Mouse (Mus musculus): ENCODE results near the gene Fosb.

Fosb gene

DNA sequence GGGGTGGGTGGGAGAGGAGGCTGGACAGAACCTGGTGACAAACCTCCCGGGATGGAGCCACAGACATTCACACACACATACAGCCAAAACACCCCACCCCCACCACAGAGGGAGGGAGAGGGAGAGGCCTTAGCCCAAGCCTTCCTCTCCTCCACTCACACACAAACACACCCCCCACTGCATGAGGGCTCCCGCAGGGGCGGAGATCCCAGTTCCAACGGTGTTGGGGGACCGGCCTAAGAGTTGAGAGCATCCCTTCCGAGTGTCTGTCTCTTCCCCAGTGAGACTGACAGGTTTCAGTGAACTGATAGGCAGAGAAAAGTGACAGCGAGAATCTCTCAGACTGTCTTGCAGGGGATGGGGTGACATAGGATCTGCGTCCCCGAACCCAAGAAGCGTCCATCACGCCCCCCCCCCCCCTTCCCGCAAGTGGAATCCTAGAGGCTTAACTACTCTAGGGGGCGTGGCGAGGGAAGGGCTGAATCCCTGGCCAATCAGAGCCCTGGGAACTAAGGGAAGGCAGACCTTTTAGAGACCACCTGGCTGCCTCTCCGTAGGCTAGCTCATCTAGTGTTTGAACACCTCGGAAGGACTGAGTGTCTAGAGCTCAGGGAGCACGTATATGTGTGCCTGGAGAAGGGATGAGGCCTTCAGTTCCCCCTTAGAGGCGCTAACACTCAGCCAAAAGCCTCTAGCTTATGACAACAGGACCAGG, 2.0 kb downstream of the Fosb start:
- DNase-seq (ENCODE audit: low read depth in 2 of 2, low spot score in 2 of 2) = no peak

DNA sequence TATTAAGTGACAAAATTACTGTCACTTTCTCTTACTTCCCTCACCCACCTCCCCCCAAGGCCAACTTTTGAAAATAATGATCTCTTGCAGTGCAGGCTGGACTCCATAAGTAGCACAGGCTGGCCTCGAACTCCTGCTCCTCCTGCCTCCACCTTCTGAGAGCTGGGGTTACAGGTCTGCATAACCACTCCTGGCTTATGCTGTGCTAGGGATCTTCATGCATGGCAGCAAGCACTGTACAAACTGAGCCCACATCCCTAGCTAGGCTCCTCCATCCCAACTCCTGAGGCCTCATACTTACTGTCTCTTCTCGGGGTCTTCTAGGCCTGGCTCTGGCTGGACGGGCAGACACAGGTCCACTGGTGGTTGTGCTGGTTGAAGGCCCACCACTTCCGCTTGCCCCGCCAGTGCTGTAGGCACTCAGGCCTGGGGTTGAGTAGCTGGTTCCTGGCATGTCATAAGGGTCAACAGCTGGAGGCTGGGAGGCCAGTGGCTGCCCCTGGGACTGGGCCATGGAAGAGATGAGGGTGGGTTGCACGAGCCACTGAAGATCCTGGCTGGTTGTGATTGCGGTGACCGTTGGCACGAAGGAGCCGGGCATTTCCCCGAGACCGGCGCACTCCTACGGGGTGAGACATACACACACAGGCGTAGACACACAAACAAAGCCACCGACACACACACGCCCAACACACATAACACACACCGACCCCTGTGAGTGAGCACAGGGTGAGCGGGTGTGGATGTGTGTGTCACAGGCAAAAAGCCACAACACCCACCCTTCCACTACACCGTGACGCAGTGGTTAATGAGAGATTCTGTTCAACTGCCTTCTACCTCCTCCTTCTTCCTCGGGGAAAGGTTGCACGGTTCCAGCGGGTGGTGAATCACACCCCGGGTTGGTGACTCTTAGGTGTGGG, 2.8 kb downstream of the Fosb start:
- no peak for DNase-seq (ENCODE audit: low read depth in 2 of 2, low spot score in 2 of 2)

DNA sequence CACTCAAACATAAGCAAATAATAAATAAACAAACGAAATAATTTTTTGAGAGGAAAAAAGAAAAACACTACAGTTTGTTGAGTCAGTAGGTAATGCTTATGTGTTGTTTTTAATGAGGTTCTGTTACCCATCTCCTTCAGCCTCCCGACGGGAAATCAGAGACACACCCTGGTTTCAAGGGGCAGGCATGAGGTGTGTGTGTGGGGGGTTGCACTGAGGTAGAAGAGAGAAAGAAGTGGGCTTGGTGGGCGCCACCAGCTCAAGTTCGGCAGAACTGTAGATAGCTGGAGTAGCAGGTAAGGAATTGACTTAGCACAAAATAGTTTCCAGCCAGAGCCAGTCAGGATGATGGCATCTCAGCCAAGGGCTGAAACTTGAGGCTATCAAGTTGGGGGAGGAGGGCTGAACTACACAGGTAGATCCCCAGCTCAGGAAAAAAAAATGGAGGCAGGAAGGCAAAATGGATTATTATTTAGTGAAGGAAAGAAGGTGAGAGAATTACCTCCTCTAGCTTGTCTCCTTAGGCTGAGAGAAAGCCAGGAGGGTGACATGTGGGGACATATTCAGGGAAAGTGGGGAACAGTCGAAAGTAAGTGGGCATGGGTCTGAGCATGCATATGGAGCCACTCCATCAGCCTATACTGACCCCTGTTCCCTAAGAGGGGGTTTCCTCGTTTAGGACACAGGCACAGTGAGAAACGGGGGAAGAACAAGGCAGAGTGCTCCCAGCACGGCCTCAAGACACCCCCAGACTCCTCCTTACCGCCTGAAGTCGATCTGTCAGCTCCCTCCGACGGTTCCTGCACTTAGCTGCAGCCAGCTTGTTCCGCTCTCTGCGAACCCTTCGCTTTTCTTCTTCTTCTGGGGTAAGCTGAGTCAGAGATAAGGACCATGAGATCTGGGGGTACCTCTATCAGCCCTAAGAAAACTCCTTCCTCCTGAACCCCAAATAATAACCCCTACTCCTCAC, 3.8 kb downstream of the Fosb start:
- DNase-seq (ENCODE audit: low read depth in 2 of 2, low spot score in 2 of 2) = no peak

DNA sequence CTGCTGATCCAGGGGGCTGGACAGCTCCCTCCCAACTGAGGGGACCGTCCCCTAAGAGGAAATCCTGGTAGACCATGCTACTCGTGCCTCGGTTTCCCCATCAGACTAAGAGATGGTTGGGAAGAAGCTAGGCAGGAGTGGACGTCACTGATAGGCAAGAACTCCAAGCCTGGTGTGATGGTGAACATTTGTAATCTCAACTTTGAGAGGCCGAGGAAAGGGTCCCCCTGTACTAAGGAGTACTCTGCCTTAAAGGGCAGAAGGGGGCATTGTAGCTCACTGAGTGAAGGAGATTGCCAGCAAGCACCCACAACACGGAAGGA, 4.5 kb downstream of the Fosb start:
- no peak for DNase-seq (ENCODE audit: low read depth in 2 of 2, low spot score in 2 of 2)

DNA sequence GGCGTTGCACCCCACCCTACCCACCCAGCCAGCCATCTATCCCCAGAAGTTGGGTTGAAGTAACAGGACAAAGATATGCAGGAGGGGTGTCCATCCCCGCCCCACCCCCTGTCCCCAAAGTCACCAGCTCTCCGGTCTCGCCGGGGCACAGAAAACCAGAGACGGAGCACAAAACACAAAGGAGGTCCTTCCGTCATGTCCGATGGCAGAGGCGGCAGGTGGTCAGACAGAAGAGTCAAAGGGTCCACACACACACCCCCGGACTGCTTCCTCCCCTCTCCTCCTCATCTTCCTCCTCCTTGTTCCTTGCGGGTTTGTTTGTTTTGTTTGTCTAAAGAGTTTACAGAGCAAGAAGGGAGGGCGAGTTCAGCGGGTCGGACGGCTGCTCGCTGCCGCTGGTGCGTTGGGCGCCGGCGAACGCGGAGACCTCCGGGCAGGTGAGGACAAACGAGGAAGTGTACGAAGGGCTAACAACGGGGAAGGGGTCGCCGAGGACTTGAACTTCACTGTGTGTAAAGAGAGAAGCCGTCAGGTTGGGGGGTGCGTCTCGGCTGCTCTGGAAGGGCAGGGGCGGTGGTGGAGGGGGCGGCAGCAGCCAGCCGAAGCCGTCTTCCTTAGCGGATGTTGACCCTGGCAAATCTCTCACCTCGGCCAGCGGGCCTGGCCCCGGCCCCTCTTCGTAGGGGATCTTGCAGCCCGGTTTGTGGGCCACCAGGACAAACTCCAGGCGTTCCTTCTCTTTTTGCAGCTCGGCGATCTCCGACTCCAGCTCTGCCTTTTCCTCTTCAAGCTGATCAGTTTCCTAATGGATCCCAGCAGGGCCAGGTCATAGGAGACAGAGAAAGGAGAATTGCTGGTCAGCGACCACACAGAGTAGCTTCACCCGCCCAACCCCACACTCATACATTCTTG, 5.1 kb downstream of the Fosb start:
- no peak for DNase-seq (ENCODE audit: low read depth in 2 of 2, low spot score in 2 of 2)

DNA sequence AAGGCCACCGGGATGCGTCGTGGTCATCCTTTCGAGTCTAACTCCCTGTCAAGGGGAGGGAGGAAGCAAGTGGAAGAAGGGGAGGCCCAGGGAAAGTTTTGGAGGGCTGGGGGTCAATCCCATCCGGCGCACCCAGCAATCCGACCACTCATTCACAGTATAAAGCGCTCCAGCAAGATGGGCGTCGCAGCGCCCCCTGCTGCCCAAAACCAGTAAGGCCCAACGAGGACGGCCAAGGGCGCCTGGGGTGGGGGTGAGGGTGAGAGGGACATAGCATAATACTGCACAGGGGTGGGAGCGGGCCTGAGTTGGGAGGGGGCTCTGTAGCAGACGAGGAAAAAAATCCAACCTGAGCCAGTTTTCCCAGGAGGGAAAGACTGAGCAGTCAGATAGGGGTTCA, 6.1 kb downstream of the Fosb start:
- DNase-seq (ENCODE audit: low read depth in 2 of 2, low spot score in 2 of 2) = peak; percentile 78 to 87

DNA sequence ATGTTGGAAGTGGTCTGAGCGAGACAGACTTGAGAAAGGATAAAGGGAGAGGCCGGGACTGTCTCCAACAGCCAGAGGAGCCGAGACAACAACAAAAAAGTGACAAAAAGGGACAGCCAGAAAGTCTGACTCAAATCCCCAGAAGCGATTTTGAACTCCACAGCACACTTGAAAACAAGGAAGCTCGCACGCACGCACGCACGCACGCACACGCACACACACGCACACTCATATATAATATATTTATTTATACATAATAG, 6.9 kb downstream of the Fosb start:
- no peak for DNase-seq (ENCODE audit: low read depth in 2 of 2, low spot score in 2 of 2)

DNA sequence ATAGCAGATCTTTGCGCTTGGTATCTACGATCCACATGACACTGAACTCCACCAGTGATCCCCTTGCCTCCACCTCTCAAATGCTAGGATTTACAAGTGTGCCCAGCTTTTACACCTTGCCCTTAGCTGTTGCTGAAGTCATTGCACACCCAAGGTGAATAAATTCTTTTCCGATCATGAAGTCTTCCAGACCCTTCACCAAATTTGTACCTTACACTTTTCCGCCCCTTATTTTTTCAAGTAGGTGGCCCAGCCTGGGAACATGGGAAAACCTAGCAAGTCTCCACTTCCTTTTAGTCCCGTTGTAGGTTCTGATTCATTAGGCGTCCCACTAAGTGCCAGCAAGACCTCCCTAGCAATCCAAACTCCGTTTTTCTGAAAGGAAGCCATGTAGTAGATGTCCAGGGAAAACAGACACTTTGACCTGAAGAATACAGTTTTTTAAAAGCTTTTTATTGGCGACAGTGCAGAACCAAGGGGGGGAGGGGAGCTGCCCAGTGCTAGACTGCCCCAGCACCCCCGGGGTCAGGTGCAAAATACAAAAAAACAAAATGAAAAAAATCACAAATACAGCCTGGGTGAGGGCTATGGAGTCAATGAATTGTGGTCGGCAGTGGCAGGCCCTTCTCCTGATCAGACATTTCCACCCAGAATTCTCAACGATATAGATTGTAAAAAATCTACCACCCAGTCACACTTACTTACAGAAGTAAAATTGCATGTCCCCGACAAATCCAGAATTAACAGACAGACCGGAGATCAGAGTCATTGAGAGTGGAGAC, 7.4 kb downstream of the Fosb start:
- DNase-seq (ENCODE audit: low read depth in 2 of 2, low spot score in 2 of 2) = no peak

DNA sequence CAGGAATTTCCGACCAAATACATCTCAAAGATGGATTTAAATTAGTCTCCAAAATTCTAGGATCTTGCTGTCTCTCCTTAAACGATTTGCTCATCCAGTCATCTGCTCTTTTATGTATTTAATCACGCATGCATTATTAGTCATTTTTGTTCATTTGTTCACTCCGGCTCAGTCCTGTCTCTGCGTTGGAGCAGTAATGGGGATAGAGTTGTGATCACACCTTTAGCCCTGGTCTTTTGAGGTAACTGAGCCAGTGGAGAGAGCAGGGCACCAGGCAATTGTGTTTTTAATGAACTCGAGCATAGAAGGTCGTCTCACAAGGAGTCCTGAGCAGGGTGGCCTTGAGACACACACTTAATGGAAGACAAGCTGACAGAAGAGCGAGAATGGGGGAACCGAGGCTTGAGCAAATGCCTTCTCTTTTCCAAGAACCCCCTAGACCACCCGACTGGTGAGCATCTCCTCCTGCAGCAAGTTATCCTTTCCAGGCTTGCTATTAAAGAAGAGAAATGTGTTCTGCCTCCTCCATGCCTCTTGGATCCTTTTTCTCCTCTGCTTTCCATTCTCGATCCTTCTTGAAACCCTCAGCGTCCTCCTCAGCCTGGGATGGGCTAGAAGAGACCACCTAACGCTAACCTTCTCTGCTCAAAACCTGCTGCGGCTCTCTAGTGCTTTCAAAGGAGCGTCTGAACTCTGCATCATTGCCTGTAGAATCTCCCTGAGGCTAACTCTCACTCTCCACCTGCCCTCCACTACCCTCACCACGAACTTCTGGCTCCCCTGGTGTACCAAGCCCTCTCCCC, 8.2 kb downstream of the Fosb start:
- DNase-seq (ENCODE audit: low read depth in 2 of 2, low spot score in 2 of 2) = no peak

DNA sequence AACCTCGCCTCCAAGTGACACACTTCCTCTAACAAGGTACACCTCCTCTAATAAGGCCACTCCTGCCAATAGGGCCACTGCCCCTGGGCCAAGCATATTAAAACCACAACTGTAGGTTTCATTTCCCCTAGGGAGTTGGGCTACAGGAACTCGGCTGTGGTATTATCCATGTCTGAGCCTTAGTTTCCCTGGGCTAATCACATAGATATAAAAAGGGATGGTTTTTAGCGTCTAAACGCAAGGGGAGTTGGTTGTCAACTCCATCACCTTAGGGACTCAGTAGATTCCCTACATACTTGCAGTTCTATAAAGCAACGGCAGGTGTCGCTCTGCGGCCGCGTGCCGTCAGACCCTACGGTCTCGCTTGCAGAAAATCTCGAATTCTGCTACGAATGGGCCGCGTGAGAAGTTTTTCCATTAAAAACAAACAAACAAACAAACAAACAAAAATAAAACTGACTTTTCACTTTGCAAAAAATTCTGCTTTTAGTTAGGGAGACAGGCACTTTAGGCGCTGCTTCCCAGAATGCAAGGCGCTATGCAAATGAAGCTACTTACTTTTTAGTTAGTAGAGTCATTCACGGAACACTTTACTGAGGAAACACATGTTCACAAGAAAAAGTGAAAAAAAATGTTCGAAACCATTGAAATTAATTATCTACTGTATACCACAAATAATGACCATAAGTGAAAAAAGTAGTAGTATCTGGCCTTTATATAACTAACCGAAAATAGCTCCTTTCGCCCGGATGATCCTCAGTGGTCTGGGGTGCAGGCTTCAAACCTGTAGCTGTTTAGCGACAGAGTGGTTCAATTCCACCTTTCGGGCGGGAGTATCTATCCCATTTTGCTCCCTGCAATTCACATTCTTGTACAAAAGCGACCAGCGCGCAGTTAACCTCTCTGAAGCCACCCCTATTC, 9.1 kb downstream of the Fosb start:
- peak; percentile 79 to 83 for DNase-seq (ENCODE audit: low read depth in 2 of 2, low spot score in 2 of 2)

DNA sequence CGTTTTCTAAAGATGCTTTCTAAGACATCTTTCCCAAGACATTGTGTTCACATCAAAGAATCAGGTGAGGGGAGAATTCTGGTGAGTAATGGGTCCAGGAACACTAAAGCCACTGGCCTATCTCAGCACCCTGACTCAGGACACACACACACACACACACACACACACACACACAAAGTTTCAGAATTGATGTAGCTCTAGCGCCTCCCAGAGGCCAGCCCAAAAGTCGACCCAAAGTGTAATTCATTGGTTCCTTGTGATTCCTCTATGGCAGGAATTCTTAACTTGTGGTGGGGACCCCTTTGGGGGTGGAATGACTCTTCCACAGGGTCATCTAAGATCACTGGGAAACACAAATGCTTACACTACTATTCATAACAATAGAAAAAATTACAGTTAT, 10.7 kb downstream of the Fosb start:
- DNase-seq (ENCODE audit: low read depth in 2 of 2, low spot score in 2 of 2) = peak in 1 of 2 experiments; percentile 49

DNA sequence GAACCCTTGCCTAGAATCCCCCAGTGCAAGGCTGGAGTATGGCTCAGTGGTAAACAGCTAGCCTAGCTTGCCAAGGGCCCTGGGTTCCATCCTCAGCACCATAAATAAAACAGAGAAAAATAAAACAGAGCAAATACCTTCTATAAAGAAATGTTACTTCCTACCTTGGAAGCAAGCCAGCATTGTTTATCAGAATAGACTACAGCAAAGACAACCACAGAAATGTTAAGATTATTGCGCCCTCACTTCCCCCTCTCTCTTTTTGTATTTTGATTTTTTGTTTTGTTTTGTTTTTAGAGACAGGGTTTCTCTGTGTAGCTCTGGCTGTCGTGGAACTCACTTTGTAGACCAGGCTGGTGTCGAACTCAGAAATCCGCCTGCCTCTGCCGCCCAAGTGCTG, 12.1 kb downstream of the Fosb start:
- DNase-seq (ENCODE audit: low read depth in 2 of 2, low spot score in 2 of 2) = no peak

DNA sequence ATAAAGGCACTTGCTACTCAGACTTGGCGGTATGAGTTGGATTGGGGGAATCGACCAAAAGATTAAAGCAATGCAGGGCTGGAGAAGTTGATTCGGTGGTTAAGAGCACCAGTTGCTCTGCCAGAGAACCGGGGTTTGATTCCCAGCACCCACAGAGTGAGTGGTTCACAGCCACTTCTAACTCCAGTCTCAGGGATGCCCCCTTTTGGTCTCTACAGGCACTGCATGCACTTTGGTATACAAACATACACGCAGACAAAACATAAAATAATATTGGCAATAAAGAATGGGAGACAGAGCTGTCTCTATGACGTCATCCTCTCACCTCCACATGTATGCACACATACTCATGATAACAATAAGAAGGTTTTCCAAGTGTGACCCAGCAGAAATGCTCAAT, 12.8 kb downstream of the Fosb start:
- no peak for DNase-seq (ENCODE audit: low read depth in 2 of 2, low spot score in 2 of 2)

DNA sequence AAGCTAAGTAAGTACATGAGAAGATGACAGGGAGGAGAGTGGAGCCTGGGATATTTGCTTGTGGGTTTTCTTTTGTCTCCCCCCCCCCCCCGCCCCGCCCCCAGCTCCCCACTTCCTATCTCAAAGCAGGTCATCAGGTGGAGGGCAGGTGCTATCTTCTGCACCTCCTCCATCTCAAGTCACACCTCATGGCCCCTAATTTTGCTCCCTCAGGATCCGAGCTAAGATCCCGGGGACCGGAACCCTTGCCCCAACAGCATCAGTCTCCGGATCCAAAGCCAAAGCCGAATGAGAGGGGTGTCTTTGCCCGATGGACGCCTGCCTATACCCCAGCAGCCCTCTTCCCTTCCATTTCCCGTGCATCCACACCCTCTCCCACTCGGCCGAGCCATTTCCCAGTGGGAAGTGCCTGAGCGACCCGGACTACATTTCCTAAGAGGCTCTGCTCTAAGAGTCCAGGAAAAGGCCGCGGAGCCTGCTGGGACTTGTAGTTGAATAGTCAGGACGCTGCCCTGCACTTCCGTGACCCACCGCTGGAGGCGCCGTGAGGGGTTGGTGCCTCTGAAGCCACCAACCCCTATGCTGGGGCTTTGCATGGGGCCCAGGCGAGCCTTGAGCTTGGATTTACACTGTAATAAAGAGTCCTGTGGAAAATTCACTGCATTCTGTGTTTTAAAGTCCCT, 14.2 kb downstream of the Fosb start:
- DNase-seq (ENCODE audit: low read depth in 2 of 2, low spot score in 2 of 2) = peak; percentile 88 to 94

DNA sequence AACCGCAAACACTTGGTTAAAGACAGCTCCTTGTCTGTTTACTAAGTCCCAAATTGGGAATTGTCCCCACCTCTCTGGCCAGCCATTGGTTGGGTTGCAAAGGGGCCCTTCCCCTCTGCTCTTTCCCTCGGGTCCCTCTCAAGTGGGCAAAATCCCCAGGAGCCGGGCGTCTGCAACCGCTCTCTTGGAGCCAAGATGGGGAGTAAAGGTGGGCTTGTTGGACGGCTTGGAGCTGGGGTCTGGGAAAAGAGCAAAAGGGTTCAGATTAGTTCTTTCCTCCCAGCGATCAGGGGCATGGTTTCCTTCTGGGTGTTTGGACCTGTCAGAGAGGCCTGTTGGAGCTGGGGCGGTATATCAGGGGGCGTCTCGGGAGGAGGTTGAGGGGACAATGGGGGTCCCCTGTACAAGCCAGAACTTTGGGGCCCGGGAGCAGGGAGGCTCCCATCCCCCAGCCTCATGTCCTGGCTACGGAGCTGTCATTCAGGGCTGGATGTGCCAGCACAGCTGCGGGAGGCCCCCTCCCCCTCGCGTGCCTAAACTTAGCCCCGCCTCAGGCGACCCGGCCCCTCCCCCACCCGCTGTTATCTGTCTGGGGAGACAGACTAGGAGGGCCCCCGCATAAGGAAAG, 18.8 kb downstream of the Fosb start:
- DNase-seq (ENCODE audit: low read depth in 2 of 2, low spot score in 2 of 2) = no peak

DNA sequence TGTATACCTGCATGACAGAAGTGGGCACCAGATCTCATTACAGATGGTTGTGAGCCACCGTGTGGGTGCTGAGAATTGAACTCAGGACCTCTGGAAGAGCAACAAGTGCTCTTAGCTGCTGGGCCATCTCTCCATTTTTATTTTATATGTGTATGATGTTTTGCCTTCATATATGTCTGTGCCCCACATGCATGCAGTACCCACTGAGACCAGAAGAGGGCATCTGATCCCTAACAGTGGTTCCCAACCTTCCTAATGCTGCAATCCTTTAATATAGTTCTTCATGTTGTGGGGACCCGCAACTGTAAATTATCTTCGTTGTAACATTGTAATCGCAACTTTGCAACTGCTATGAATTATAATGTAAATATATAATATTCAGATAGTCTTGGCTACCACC, 25.1 kb downstream of the Fosb start:
- peak in 1 of 2 experiments; percentile 67 for DNase-seq (ENCODE audit: low read depth in 2 of 2, low spot score in 2 of 2)

DNA sequence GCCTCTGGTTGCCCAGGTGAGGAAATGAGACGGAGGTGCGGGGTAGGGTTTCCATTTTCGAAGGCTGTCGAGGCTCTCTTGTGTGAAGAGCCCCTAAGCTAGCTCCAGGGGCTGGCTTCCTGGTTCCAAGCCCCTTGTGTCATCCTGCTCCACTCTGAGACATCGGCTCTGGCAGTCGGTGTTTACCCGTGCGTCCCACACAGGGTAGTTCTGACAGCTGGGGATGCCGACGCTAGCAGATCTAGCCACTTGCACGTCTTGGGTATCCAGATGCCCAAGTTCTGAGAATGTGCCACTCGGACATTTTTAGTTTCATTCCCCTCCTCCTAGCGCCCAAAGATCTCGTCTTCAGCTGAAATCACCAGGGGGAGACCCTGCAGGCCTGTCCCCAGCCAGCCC, 26.4 kb downstream of the Fosb start:
- no peak for DNase-seq (ENCODE audit: low read depth in 2 of 2, low spot score in 2 of 2)
